Mouse (Mus musculus) cortical plate, adult 2 months (tissue): Measurements from ENCODE around the gene Trim16. TPM values are rescaled to one million over a fixed set of nuclear protein-coding genes. Genes with fewer than 3 reads are reported as not detected.
A peak's percentile ranks its signal among the peaks of the same experiment; 100 is the strongest.

Source experiments
- H3K27ac ChIP-seq: fragments of 200-500 bp; 2 replicates; pipeline ENCODE4 v1.5.1; 2012; ENCODE audit warnings: low read length, control low read depth, inconsistent platforms; ENCODE audit not compliant: insufficient read depth
- H3K4me1 ChIP-seq: fragments of 200-500 bp; 2 replicates; pipeline ENCODE4 v1.6.1; 2011; ENCODE audit warnings: low read length; ENCODE audit not compliant: control insufficient read depth, insufficient read depth
- H3K4me3 ChIP-seq: fragments of 200-500 bp; 2 replicates; pipeline ENCODE4 v1.5.1; 2011; ENCODE audit warnings: mild to moderate bottlenecking, low read length, control low read depth; ENCODE audit not compliant: insufficient read depth
- CTCF ChIP-seq: fragments of 200-500 bp; IDR thresholded peaks from 2 replicates; pipeline ENCODE4 v1.5.1; 2011; ENCODE audit warnings: mild to moderate bottlenecking, control low read depth, low read length; ENCODE audit not compliant: insufficient read depth; ENCODE audit errors: extremely low read depth
- POLR2A ChIP-seq: fragments of 200-500 bp; IDR thresholded peaks from 2 replicates; pipeline ENCODE4 v1.6.1; 2011; ENCODE audit warnings: mild to moderate bottlenecking, low read length, control low read depth; ENCODE audit not compliant: insufficient read depth; ENCODE audit errors: extremely low read depth
- polyA plus RNA-seq: library from polyadenylated mRNA; depleted of rRNA; stranded (reverse); fragments of >200 nt; gene quantifications from 2 replicates; pipeline ENCODE4 v1.2.3, GENCODE M21; 2012

Trim16 gene
- polyA plus RNA-seq, 1 experiment, result 1.6 TPM

GRCm38 (mm10) chr11:62827135-62827534, 7.1 kb downstream of the Trim16 start:
- TF ChIP-seq CTCF (no peak), POLR2A (no peak)
- H3K4me3 ChIP-seq, result no peak overlapping the region
- no peak overlapping the region for H3K27ac ChIP-seq
- H3K4me1 ChIP-seq, result 0 out of 2 replicates have a peak, but pooled peaks cover 1% of the 10 kb centered on the region

GRCm38 (mm10) chr11:62827911-62828310, 7.9 kb downstream of the Trim16 start:
- H3K27ac ChIP-seq, result no peak overlapping the region
- no peak for TF ChIP-seq CTCF
- TF ChIP-seq POLR2A, result no peak
- H3K4me3 ChIP-seq, result no peak overlapping the region
- 0 out of 2 replicates have a peak, but pooled peaks cover 1% of the 10 kb centered on the region for H3K4me1 ChIP-seq

GRCm38 (mm10) chr11:62830387-62830786, 10.4 kb downstream of the Trim16 start:
- H3K27ac ChIP-seq, result no peak overlapping the region
- 0 out of 2 replicates have a peak, but pooled peaks cover 1% of the 10 kb centered on the region for H3K4me1 ChIP-seq
- no peak overlapping the region for H3K4me3 ChIP-seq
- TF ChIP-seq POLR2A (no peak), CTCF (no peak)

GRCm38 (mm10) chr11:62831906-62832305, 11.9 kb downstream of the Trim16 start:
- TF ChIP-seq POLR2A (no peak), CTCF (no peak)
- Histone ChIP-seq H3K4me3 (no peak overlapping the region), H3K27ac (no peak overlapping the region), H3K4me1 (no peaks in the 10 kb centered on the region)

GRCm38 (mm10) chr11:62844562-62844961, 24.5 kb downstream of the Trim16 start:
- Histone ChIP-seq H3K4me3 (no peak overlapping the region), H3K4me1 (no peaks in the 10 kb centered on the region), H3K27ac (no peak overlapping the region)
- TF ChIP-seq POLR2A (no peak), CTCF (no peak)

GRCm38 (mm10) chr11:62845730-62846129, 25.7 kb downstream of the Trim16 start:
- H3K4me1 ChIP-seq, result no peaks in the 10 kb centered on the region
- no peak overlapping the region for H3K4me3 ChIP-seq
- H3K27ac ChIP-seq, result no peak overlapping the region
- TF ChIP-seq CTCF (no peak), POLR2A (no peak)

- Histone ChIP-seq H3K27ac (no peak within 1 kb of the TSS), H3K4me1 (no peaks in the 10 kb centered on the region), H3K4me3 (no peak within 1 kb of the TSS)
- TF ChIP-seq CTCF, result no peak
- no peak for TF ChIP-seq POLR2A
These were observed 27.1 kb downstream of the Trim16 start, which contains the start of gene Fbxw10 for GRCm38 (mm10) chr11:62846961-62847654. Gene Fbxw10, plus strand, starts transcription at chr11:62847069.

GRCm38 (mm10) chr11:62847655-62848191, 27.7 kb downstream of the Trim16 start:
- Histone ChIP-seq H3K27ac (no peak overlapping the region), H3K4me1 (no peaks in the 10 kb centered on the region), H3K4me3 (no peak overlapping the region)
- no peak for TF ChIP-seq CTCF
- no peak for TF ChIP-seq POLR2A

GRCm38 (mm10) chr11:62848301-62848700, 28.3 kb downstream of the Trim16 start:
- Histone ChIP-seq H3K4me3 (no peak overlapping the region), H3K4me1 (no peaks in the 10 kb centered on the region), H3K27ac (no peak overlapping the region)
- TF ChIP-seq POLR2A, result no peak
- no peak for TF ChIP-seq CTCF

GRCm38 (mm10) chr11:62851199-62851598, 31.2 kb downstream of the Trim16 start:
- TF ChIP-seq POLR2A, result no peak
- peak; percentile 70 for TF ChIP-seq CTCF
- no peak overlapping the region for H3K27ac ChIP-seq
- H3K4me3 ChIP-seq, result no peak overlapping the region
- H3K4me1 ChIP-seq, result no peaks in the 10 kb centered on the region
